10 mouse cellular contexts compared by ENCODE assay signal in genomic region chr2:151712647-151713046, GRCm38 (mm10). TPM values are rescaled to one million over a fixed set of nuclear protein-coding genes. Genes with fewer than 3 reads are reported as not detected.
DNase-seq lines count a peak whose midpoint lies in the region; ATAC-seq and TF ChIP-seq lines count a peak whose summit lies in the region.
"Had no signal": no experiment of that assay in that cellular context is flagged by ENCODE, and none has a peak within 500 bp of the region (broad histone marks: within the 10 kb centered on the region; RNA-seq: fewer than 3 reads in every experiment).

No protein-coding gene starts in this region.

- ATAC-seq in Patski: peak; percentile 31
- ATAC-seq in megakaryocyte-erythroid progenitor cell, adult 5-6 weeks (replicated peaks; ENCODE audit: low FRiP score, low TSS enrichment, poor library complexity, severe bottlenecking): peak; percentile 62

- in situ Hi-C loops in Patski (cut with MboI; ENCODE audit: low pct_unique_long_range_greater_than_20kb): no loop called here

- CTCF ChIA-PET in Patski (lab: Charles Lee): interaction anchor here (0.7 to 1.0 kb wide), 2 partner anchors 14 to 15 kb away, joined by 3 to 5 read pairs; no protein-coding TSS in a partner anchor

- TF ChIP-seq CTCF in lung, adult 2 months (IDR thresholded peaks at IDR 0.05; ENCODE audit: insufficient read depth, low read length): no peak
- TF ChIP-seq CTCF in Patski (IDR thresholded peaks at IDR 0.05): no peak

- WGBS in lung, adult 2 months: 31% methylated on average over 3 of the region's 3 CpGs

- H3K4me3 ChIP-seq in lung, adult 2 months (replicated peaks; ENCODE audit: extremely low read depth, low read depth, low read length): no peak overlapping the region

- no peak for TF ChIP-seq POLR2A in lung, adult 2 months (IDR thresholded peaks at IDR 0.05; ENCODE audit: borderline replicate concordance, extremely low read depth, low read depth, low read length)

- no peaks in the 10 kb centered on the region for H3K27me3 ChIP-seq in Patski

- DNase-seq in lung, postnatal 10 days: peak; percentile 6
- no peak for DNase-seq in lung, adult 2 months
- peak; percentile 2 for DNase-seq in Patski (ENCODE audit: low read depth, low spot score)
- peak; percentile 35 for DNase-seq in embryo, embryonic 9.5 days (ENCODE audit: extremely low spot score)
- no peak for DNase-seq in layer of hippocampus, adult 18-20 months (ENCODE audit: low spot score in 2 of 2)
- no peak for DNase-seq in natural killer cell, adult 2 months (ENCODE audit: low spot score in 2 of 2)
- DNase-seq: cerebellum, adult 9-11 months had no signal

- H3K4me1 ChIP-seq in lung, adult 2 months (ENCODE audit: control insufficient read depth, insufficient read depth, low read length): no peaks in the 10 kb centered on the region

- POLR2A ChIA-PET in Patski (lab: Charles Lee): no interaction called here

RNA-seq across cellular contexts. Expression of gene Tmem74b, which starts 10.8 kb away (rescaled TPM):
- 0.29 and 0.32 TPM in 2 replicates for polyA plus RNA-seq in lung, adult 2 months (2012; rRNA removed)
- polyA plus RNA-seq in Patski (2021): 0.18 TPM
- not detected in 2 replicates for total RNA-seq in megakaryocyte-erythroid progenitor cell, adult 5-6 weeks (2014; fragmentation: Nextera tagmentation)
- not detected in 2 replicates for total RNA-seq in megakaryocyte-erythroid progenitor cell, adult 5-6 weeks (2017)
- 1 to 10 TPM; 4.5 to 4.6 TPM for total RNA-seq in layer of hippocampus, adult 18-20 months (2021)
- polyA plus RNA-seq: liver, embryonic 16.5 days had no signal

RNA-seq across cellular contexts. Expression of gene Psmf1, which starts 31.3 kb away (rescaled TPM):
- 31.0 and 41.1 TPM in 2 replicates for polyA plus RNA-seq in lung, adult 2 months (2012; rRNA removed)
- 35.1 TPM for polyA plus RNA-seq in Patski (2021)
- total RNA-seq in megakaryocyte-erythroid progenitor cell, adult 5-6 weeks (2014; fragmentation: Nextera tagmentation): 72.4 and 109 TPM in 2 replicates
- total RNA-seq in megakaryocyte-erythroid progenitor cell, adult 5-6 weeks (2017): 11.8 and 30.9 TPM in 2 replicates
- total RNA-seq in layer of hippocampus, adult 18-20 months (2021): 10 to 100 TPM; 33.2 to 35.1 TPM

RNA-seq across cellular contexts. Expression of gene Rad21l, which starts 44.3 kb away (rescaled TPM):
- polyA plus RNA-seq in lung, adult 2 months (2012; rRNA removed): not detected in 2 replicates
- polyA plus RNA-seq in Patski (2021): not detected
- not detected in 2 replicates for total RNA-seq in megakaryocyte-erythroid progenitor cell, adult 5-6 weeks (2014; fragmentation: Nextera tagmentation)
- total RNA-seq in megakaryocyte-erythroid progenitor cell, adult 5-6 weeks (2017): not detected in 2 replicates
- total RNA-seq in layer of hippocampus, adult 18-20 months (2021): 1 to 10 TPM; 1.3 to 2.2 TPM
- polyA plus RNA-seq: heart, embryonic 16.5 days; liver, embryonic 16.5 days had no signal

Comparison
In these comparisons a context has a peak if more than half of its experiments do, and no peak if none do; other contexts are left out.
1. DNase-seq: peak in lung, postnatal 10 days (single experiment), Patski (single experiment) and embryo, embryonic 9.5 days (single experiment); none in lung, adult 2 months (single experiment), layer of hippocampus, adult 18-20 months (0 of 2) and natural killer cell, adult 2 months (0 of 2).
2. RNA of gene Tmem74b, which starts 10.8 kb away (total RNA-seq): 4.5 to 4.6 TPM in layer of hippocampus, adult 18-20 months; not detected in megakaryocyte-erythroid progenitor cell, adult 5-6 weeks; every median in the first group is over 4 times any median in the second.